Mouse (Mus musculus) induced T-regulatory cell, adult 2 months (primary cell): ENCODE data around the gene Olfr1494.

Source experiments
- DNase-seq: peaks from one replicate; pipeline ENCODE4 v3.0.0-alpha.2; 2012; ENCODE audit warnings: low read depth

The Olfr1494 gene

DNA sequence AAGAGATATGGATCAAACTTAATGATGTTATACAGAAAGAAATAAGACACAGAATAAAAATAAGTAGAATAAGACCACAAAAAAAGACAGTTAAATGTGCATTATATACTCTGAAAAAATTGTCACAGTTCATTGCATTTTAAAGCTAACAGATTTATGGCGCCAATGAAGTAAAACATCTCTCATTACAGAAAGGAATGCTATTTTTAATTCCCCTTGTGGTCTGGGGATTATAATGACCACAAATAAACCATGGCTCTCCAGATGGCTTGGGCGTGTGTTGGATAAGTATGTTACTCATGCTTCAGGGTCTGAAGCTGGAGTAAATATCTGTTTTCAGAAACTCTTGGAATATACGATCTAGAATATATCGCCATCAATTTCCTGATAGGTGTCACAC lies at the start of gene Olfr1494:
Gene Olfr1494, plus strand, starts transcription at position 301 of the 400 bp plus-strand sequence.
- DNase-seq: no peak

DNA sequence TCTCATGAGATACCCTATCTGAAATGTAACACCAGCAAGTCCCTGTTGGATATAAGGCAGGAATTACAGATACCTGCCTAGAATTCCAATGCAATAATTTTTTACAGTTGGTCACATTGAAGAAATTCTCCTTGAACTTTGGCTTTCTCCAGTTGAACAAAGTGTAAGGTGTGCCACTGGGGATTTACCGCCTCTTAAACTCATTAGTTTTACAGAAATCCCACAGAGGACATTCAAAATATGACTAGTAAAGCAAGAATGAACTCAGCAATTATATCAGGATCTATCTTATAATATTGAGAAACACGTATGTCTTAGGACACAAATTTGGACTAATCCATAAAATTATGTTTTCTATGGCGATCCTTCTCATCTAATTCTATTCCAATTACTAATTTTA lies 42.6 kb upstream of the Olfr1494 start, which contains the start of gene Olfr1491:
Gene Olfr1491, plus strand, starts transcription at position 301 of the 400 bp plus-strand sequence.
- no peak for DNase-seq

DNA sequence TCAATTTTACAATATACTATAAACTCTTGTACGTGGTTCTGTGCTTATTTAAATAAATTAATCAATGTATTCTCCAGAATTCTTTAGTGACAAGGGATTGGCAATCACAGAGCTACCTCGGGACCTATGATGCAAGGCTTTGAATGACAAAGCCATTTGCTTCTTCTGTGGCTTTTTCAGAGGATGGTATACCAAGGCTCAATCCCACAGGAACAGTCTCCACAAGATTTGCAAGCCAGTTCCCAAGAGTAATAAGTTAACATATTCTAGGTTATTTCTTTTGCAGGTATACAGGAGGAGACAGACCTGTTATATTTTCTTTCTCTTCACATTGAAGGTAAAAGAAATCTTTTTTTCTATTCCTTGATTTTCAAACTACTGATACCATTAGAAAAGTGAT lies 16.6 kb upstream of the Olfr1494 start, which contains the start of gene Olfr1493-ps1:
Gene Olfr1493-ps1, plus strand, starts transcription at position 301 of the 400 bp plus-strand sequence.
- no peak for DNase-seq

DNA sequence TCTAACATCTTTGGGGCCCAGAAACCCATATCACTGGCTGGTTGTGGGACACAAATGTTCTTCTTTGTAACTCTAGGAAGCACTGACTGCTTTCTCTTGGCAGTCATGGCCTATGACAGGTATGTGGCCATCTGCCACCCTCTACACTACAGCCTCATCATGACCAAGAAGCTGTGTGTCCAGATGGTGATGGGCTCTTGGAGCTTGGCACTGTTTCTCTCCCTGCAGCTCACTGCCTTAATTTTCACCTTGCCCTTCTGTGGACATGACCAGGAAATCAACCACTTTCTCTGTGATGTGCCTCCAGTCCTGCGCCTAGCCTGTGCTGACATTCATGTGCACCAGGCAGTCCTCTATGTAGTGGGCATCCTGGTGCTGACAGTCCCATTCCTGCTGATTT lies 9.8 kb downstream of the Olfr1494 start:
- no peak for DNase-seq

DNA sequence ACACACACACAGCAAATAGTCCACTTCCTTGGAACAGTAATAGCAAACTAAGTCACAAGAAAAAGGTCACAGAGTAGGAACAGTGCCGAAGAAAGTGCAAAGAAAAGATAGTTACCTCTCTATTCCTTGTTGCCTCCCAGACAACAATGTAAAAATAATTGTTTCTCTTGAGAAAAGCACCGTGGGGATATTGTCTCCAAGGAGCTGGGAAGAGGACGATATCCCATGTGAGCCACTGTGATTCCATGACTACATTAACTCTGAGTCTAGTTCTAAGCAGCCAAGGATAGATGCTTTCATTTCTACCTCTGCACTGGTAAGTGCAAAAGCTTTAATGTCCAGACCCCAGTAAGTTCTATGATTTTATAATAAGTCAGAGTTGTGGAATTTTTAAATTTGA lies 24.8 kb downstream of the Olfr1494 start, which contains the start of gene Olfr1495:
Gene Olfr1495, plus strand, starts transcription at position 301 of the 400 bp plus-strand sequence.
- DNase-seq: no peak

DNA sequence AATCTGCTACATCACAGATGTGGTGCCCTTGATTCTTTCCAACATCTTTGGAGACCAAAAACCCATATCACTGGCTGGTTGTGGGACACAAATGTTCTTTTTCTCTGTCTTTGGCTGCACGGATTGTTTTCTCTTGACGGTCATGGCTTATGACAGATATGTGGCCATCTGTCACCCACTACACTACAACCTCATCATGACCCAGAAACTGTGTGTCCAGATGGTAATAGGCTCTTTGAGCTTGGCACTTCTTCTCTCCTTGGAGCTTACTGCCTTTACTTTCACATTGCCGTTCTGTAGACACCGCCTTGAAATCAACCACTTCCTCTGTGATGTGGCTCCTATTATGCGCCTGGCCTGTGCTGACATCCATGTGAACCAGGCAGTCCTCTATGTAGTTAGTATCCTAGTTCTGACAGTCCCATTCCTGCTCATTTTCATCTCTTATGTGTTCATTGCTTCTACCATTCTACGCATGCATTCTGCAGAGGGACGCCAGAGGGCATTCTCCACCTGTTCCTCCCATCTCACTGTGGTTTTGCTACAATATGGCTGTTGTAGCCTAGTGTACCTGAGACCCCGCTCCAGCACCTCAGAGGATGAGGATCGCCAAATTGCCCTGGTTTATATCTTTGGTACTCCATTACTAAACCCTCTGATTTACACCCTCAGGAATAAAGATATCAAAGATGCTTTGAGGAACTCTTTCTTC lies 29.2 kb downstream of the Olfr1494 start:
- DNase-seq: no peak

DNA sequence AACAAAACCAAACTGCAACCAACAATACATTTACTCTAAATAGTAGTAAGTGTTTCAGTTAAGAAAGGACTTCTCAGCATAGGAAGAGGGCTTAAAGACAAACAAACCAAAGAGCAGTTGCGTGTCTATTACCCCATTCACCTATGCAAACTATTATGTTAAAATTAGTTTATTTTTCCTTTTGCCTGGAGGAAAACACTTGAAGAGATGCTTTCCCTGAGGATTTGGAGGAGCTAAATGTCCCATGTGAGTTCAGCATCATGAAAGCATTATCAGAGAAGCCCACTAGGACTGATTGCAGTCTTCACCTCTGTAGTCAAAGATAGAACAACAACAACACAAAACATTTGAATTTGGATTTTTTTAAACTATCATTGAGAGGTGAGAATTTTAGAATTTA lies 38.0 kb downstream of the Olfr1494 start, which contains the start of gene Olfr1496:
Gene Olfr1496, plus strand, starts transcription at position 301 of the 400 bp plus-strand sequence.
- DNase-seq: no peak

DNA sequence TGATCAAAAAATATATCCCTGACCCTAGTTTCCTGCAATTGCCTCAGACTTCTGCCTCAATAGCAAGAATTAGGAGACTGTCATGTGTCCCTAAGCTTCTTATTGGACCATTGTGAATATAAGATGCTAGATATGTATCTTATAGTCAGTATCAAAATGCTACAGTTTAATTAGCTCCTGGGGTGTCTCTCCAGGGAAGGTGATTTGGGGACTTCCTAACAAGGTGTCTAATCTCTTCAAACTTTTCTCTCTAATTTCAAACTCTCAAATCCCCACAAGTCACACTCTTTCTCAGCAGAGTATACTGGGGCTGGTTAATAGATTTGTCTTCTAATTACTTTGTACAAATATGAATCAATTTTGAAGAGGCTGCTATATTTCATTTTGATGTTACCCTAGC lies 58.6 kb downstream of the Olfr1494 start, which contains the start of gene Olfr1497:
Gene Olfr1497, minus strand, starts transcription at position 101 of the 400 bp plus-strand sequence.
- DNase-seq: no peak
